Mouse (Mus musculus) cerebellum, postnatal 4 days (tissue): ENCODE data around the gene Tbc1d5.
A peak's percentile ranks its signal among the peaks of the same experiment; 100 is the strongest.

Source experiments
- DNase-seq, 2 experiments: peaks; one replicate each; pipeline ENCODE4 v3.0.0; 2022; ENCODE audit warnings: low spot score in 2 of 2, mixed read lengths in 1 of 2

Tbc1d5 gene

DNA sequence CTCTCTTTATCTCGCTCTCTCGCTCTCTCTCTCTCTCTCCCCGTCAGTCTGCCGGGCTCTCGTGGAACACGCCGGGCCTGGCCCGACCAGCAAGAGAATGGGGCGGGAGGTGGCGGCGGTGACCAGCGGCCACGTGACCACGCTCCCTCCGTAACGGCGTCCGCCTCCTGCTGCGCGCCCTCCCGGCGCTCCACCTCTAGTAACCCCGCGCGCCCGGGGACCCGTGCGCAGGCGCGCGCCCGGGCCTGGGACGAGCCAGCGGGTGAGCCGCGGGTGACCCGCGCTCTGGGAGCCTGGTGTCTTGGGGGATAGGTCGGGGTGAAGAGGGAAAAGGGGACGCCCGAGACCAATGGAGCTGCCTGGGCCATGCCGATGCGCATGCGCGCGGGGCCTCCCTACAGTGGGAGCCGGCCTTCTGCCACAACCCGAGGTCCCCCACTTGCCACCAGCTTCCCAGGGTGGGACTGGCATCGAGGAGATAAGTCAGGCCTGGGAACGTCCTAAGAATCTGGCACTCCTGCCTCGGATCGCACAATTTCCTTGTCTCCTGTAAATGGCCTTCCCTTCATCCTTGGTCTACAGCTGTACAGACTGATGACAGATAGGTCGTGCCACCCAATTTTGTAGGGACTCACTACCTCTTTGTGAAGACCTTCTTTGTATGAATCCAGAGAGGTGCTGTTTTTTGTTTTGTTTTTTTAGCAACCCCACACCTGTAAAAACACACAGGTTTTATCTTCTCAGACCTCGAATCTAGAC lies at the start of gene Tbc1d5:
TSS of gene Tbc1d5 (minus strand) at position 158 of the 759 bp plus-strand sequence.
- DNase-seq, result peak; percentile 77 to 90

DNA sequence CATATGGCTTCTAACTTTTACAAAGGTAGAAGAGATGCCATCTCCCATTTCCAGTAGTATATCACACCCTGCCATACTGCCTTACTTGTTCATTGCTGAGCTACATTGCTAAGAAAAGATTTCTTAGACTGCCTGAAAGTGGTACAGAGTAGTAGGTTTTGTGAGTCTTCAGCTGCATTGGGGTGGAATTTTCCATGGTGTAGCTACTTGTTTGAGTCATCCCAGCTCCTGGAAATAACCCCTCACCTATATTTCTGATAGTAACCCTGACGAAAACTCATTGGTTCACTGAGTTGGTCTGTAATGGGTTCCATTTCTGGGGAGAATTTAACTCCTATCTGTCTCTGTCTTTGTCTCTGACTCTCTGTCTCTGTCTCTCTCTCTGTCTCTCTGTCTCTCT lies 46.9 kb upstream of the Tbc1d5 start:
- no peak for DNase-seq

DNA sequence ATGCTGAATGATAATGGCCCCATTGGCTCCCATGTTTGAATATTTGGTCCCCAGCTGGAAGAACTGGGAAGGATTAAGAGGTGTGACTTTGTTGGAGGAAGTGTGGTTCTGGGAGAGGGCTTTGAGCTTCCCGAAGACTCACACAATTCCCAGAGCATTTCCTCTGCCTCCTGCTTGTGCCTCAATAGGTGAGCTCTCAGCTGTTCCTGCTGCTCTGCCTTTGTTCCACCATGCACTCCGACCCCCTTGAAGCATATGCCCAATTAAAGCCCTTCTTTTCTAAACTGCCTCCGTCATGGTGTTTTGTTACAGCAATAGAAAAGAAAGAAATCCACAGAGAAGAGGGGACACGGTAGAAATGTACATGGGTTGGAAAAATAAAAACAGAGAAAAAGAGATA lies 44.0 kb upstream of the Tbc1d5 start:
- no peak for DNase-seq

DNA sequence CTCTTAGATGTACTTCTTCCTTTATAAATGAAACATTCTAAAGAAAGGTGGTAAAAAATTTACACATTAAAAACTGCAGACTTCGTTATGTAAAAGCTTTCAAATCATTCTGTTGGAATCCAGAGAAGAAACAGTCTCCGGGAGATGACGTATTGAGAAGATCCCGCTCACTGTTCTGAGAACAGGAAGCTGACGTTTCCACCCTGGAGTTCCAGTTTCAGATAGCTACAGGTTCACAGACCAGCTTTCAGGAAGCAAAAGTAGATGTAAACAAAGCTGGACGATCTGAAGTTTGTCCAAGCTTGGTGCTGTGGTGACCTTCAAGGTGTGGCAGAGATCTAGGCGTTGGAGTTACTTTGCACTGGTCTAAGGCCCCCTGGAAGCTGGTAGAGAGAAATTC lies 41.9 kb upstream of the Tbc1d5 start:
- DNase-seq, result no peak

DNA sequence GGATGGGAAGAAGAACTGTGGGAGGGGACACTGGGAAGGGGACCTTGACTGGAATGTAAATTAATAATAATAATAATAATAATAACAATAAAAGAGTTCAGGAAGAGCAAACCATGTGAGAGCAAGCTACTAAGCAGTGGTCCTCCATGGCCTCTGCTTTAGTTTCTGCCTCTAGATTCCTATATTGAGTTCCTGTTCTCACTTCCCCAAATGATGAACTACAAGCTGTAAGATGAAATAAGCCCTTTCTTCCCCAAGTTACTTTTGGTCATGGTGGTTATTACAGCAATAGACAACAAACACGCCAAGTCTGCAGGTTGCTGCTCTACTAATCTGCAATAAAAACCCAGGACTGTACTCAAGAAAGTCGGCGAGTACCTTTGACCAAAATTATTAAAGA lies 40.7 kb upstream of the Tbc1d5 start:
- no peak for DNase-seq

DNA sequence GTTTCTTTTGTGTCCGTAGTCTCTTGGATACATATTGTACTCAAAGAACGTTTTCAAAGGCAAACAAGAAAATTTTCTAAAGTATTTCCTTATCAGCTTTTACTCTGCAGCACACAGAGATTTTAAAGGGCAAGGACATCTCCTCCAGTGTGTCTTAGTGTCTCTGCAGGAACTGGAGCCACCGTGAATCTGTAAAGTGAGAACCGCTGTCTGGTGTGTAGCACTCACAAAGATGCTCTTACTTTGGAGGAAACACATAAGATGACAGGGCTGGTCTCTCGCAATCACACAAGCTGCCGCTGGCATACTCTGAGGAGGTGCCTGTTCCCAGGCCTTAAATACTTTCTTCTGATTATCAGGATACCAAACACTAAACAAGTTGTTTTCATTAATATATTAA lies 37.3 kb upstream of the Tbc1d5 start:
- no peak for DNase-seq

DNA sequence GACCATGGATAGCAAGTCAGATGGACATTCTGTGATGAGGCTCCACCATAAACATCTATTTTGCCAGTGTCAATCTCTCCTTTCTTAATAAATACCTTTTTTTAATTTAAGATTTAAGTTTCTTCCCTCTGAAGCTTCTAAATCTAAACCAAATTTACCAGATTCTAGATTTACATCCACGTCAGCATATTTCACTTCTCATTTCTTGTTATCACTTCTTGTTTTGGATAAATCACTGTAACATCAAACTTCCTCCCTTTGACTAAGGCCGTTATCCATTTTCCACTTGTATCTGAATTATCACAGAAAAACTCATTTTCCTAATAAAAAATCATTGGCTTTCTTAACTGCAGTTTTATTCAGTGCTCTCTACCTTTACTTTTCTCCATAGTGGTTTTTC lies 30.4 kb upstream of the Tbc1d5 start:
- no peak for DNase-seq

DNA sequence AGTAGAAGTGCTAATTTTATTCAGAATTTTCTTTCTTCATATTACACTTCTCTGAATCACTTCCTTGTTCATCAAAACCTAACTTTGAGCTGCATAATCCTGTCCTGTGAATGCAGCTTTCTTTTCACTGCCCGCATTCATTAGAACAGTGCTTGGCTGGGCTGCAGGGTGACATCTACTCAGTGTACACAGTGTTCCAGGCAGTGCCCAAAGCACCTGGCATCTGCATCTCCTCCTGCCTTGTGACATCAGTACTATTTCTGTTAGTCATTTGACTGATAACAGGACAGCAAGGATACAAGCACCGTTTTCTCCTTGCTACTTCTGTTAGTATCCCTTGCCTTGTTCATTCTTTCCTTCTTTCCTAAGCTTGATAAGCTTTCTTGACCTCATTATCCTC lies 25.5 kb upstream of the Tbc1d5 start:
- no peak for DNase-seq

DNA sequence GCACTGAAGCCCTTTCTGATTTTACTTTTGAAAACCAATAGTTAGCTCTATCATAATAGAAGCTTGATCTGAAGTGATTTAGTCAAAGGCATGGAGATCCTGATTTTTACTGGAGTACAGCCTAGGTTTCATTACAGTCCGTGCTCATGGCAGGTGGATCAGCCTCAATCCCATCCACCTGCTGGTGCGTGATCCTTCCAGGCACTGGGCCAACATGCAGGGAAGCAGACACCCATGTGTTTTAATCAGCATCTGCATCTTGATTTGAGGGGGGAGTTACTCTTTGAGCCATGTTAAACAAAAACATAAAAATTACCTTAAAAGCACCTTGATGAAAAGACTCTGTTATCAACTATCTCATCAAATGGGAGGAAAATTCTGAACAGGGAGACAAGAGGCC lies 16.4 kb upstream of the Tbc1d5 start:
- no peak for DNase-seq

DNA sequence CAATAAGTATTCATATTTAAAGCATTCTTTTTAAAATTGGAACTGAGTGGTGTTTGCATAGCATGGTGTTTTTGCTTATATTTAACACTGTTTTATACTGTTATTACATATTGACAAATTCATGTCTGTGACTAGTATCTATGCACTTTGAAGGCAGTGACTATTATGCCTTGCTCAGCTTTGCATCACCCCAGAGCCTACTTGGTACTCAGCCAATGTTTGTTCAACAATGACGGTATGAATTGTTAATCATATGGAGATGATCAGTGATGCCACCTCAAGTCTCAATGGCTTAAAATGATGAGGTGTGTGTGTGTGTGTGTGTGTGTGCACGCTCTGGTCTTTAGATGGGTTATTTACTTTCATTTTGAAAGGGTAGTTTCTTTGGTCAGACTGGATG lies 15.6 kb upstream of the Tbc1d5 start:
- DNase-seq, result no peak

DNA sequence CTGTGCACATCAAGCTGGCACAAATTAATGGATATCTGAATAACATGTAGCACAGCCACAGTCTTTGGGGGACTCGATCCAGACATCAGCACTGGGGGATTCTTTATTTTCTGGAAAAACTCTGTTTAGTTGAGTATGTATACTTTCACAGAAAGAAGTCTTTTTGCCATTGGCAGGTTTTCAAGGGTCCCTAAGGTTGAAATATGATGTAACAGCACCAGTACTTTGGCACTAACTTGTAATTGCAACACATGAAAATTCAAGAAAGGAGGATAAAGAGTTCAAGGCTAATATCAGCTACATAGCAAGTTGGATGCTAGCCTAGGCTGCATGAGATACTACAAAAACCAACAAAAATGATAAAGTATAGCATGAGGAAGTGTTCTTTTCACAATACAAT lies 12.2 kb upstream of the Tbc1d5 start:
- no peak for DNase-seq

DNA sequence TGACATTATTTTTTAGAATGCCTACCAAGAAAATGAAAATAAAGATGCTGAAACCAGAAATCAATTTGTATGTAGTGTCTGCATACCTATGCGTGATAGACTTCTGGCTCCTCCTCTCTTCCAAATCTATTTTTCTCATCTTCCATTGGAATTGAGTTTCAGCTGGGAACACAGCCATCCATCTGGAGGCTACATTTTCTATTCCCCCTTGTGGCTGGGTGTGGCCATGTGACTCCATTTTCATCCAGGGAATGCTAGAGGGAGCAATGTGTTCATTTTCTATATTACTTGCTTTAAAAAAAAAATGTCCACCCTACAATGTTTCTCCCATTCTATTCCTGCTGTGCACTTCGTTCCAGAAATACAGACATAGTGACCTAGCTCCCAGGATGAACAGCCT lies 3.6 kb upstream of the Tbc1d5 start:
- no peak for DNase-seq

DNA sequence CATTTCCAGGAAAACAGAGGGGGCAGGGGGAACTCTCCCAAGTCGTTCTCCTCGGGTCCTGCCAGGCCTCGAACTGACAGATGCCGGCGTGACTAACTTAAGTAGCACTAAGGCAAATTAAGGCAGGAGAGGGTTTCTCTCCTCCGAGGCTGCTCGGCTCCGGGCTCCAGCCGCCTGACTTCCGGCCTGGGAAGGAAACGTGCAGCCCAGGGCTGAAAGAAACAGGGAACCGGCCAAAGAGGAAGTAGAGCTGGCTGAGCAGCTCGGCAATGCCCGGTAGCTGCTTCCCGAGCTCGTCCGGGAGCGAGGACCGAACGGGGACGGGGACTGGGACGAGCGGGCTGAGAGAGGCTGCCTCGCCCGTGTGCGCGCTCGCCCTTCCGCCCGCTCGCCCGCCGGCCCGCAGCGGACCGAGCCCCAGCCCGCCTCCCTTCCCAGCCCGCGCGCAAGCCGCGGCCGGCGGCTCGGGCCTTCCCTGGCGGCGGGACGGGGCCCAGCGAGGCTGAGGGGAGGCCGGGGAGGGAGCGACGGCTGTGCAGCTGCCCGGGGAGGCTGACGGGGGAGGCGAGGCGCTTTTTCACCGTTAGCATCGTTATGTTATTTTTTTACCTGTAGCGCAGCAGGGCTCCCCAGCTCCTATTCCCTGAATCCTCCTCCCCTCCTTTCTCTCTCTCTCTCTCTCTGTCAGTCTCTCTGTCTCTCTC lies 509 bp downstream of the Tbc1d5 start:
- DNase-seq, result peak; percentile 37 to 64

DNA sequence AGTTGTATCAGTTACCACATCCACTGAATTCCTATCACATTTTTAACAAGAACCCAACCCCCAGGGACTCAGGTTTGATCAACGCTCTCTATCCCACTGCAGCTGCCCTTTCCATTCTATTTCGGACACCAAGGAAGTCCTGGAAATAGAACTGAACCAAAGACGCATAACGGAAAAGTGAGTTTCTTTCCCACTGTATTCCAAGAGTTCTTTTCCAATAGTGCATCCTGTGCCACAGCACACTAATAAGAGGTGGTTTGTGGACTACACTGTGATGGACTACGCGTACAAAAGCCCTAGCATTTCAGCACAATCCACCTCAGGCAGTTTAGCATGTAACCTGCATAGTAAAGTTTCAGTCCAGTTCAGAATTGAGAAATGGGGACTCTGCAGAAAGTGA lies 1.2 kb downstream of the Tbc1d5 start:
- no peak for DNase-seq

DNA sequence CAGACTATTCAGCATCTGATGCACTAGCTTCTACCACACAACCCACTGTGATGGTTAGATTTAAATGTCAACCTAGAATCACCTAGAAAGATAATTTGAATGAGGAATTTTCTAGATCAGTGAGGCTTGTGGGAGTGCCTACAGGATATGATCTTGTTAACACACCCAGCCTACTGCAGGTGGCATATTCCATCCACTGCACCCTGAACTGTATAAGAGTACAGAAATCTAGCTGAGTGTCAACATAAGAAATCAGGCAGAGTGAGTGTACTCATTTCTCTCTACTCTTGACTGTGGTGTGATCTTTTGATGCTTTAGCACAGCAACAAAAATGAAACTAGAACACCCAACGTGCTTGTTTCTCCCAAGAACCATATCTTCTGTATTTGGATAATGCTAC lies 6.8 kb downstream of the Tbc1d5 start:
- DNase-seq, result no peak

DNA sequence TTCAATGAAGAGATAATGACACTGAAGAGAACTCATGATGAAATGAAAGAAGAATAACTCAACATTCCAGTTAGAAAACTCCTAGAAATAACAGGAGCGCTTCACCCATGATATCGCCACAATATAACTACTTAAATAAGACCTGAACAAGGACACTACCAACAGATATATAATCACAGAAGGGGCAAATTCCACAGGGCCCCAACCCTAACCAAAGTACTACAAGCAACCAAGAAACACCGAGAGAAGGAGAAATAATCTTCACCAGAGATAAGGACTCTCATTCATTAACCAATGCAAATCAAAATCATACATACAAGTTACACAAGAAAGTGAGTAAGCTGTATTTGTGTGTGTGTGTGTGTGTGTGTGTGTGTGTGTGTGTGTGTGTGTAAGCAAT lies 7.6 kb downstream of the Tbc1d5 start:
- DNase-seq, result no peak

DNA sequence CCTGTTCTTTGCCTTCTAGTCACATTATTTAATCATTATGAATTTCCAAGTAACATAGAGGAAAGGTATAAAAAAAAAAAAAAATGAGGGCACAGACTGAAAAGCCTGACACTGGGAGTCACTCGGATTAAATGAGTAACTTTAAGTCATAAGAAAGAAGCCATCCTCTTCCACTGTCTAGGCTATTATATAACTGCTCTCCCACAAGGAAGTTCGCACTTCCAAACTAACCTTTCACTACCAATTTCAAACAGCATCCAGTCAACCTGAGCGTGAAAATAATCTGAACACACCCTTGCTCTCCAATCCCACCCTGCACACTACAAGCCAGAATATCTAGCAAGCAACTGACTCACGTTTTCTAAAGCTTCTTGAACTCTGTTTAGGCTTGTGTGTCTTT lies 9.2 kb downstream of the Tbc1d5 start:
- DNase-seq, result no peak

DNA sequence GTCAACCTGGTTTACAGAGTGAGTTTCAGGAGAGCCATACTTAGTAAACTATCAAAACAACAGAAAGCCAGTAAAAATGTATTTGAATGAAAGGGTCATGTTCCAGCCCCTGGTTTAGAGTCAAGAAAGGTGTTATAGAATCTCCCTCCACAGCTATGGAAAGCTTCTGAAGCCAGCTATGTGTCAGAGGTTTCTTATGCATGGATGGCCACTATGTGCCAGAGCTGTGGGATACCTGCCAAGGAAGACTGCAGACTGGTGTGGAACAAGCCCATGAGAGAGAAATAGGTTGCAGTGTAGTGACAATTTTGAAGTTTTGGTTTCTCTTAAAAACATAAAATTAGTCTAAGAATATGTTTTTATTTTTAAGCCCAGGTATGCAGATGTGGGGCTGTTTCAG lies 16.8 kb downstream of the Tbc1d5 start:
- no peak for DNase-seq

DNA sequence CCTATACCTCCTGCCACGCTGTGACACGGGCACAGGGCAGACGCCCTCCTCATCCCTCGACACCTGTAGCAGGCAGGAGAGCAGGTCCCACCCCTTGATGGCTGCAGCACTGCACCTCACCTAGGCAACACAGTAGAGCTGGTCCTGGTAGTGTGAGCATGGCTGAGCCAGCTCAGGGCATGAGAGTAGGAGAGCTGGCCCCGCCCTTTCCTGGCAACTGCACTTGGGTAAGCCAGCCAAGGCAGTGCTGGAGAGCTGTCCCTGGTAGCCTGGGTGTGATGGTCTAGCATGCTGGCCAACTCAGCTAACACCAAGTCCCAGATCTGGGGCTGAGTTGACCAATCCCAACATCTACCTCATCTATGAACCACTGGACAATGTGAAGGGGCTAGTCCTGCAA lies 19.9 kb downstream of the Tbc1d5 start:
- no peak for DNase-seq

DNA sequence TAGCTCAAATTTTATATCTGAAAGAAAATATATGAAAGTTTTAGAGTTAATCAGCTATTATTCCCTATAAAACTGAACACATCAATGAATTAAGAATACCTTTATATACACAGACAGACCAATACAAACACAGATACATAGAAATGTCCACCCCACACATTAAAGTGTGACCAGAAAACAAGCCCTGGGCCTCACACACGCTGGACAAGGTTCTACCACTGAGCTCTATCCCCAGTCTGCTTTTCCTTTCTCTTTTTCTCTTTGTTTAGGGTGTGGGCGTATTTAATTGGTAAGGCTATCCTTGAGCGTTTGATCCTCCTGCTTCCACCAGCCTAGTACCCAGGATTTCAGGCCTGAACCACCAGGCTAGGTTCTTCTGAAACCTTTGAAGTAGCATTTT lies 28.2 kb downstream of the Tbc1d5 start:
- no peak for DNase-seq

DNA sequence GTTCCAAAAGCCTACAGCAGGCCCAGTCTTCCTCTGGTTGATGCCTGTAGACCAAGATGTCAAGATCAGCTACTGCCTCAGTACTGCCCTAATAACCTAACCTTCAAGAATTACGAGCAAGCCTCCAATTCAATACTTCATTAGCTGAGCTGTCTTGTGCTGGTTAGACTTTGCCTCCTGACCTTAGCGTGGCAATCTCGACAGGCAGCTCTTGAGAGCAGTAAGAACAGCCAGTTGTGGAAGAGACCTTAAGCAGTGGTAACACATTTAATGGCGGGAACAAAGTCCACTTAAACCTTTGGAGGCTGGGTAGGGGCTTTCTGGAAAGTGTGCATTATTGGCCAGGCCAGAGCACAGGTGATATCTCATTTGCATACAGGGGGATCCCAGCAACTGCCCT lies 34.2 kb downstream of the Tbc1d5 start:
- no peak for DNase-seq

DNA sequence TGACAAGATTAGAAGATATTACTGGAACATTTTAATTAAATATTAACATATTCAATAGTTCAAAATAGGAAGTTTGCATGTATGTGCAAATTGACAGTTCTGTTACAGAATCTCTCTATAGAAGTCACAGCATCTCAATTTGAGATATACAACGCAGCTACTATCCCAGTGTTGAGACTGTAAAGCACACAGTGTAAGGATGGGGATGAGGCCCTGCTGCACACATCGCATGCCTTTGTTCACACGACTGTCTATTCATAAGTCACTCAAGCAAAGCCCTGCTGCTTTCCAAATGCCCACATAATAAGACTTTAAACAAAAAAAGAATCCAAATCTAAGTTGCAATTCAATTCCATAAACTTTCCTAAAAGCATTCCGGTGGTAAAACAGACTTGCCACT lies 37.1 kb downstream of the Tbc1d5 start:
- no peak for DNase-seq

DNA sequence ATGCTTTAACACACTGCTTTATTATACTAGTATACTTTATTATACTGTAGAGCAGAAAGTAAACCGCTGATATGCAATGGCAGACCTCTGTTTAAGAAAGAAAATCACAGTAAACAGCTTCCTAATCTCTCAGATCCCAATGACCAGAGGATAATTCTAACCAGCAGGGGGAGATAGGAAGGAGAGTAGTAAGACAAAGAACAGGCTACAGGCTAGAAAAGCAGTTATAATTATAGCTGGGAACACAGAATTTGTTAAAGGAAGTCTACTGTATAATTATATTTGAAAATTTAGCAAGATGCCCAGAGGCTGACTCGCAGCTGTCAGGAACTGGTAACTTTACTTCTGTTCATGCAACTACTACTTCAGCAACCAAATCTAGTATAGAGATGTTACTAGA lies 68.0 kb downstream of the Tbc1d5 start:
- no peak for DNase-seq

DNA sequence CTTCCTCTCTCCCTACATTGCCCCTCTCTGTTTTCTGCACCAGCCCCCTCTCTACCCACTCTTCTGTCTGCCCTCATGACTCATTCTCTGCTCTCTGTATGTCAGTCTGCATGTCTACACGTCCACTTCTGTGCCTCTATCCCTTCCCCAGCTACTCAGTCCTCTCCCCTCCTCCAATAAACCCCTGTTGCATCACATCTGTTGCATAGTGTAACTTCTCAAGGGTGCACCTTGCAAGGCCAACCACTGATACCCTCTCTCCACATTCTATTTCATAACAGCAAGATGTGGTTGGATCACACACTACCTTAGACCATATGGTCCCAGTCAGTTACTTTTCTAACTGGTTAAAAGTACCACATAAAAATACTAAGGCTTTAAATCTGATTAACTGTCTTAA lies 74.9 kb downstream of the Tbc1d5 start:
- no peak for DNase-seq
